Mouse (Mus musculus) bone marrow, adult 2 months (tissue): Measurements from ENCODE around the gene Vegfd.

ENCODE experiments used
- CTCF ChIP-seq: fragments of 200-500 bp; IDR thresholded peaks from 2 replicates; pipeline ENCODE4 v1.5.1; 2011; ENCODE audit warnings: low read length, control low read depth; ENCODE audit not compliant: control insufficient read depth, insufficient read depth
- POLR2A ChIP-seq: fragments of 200-500 bp; IDR thresholded peaks from 2 replicates; pipeline ENCODE4 v1.6.1; 2011; ENCODE audit warnings: low read depth, mild to moderate bottlenecking, control low read depth, low read length, borderline replicate concordance; ENCODE audit not compliant: control insufficient read depth

DNA sequence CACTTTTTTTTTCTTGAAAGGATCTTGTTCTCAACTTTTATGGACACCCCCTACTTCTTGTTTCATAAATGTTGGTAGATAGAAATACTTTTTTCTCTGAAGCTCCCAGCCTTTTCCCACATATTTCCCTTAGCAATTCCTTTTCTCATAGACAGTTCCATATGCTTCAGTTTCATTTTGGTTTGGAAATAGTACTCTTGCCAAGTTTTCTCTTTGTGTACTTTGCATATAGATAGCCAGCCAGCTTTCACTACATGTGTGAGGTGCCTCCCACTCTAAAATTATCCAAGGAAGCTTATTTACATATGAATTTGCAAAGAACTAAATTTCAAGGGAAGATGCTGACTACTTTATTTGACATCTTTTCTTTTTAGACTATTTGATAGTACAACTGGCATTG is 44.8 kb downstream of the Vegfd start:
- TF ChIP-seq POLR2A, result no peak
- no peak for TF ChIP-seq CTCF
